Mouse (Mus musculus) embryonic fibroblast, embryonic 13.5 days (primary cell): ENCODE data around the gene Ppcdc.

Experiments
- CTCF ChIP-seq: IDR thresholded peaks from 2 replicates; pipeline ENCODE4 v1.5.1; 2011; ENCODE audit warnings: mild to moderate bottlenecking, control low read depth, low read length, moderate library complexity, borderline replicate concordance; ENCODE audit not compliant: insufficient read depth
- POLR2A ChIP-seq: IDR thresholded peaks from 2 replicates; pipeline ENCODE4 v1.6.1; 2011; ENCODE audit warnings: low read depth, mild to moderate bottlenecking, control low read depth, low read length, moderate library complexity

- TF ChIP-seq CTCF (no peak), POLR2A (no peak)
Measured at GRCm38 (mm10) chr9:57407120-57407905, 32.6 kb downstream of the Ppcdc start.
